Mouse (Mus musculus) spleen, postnatal 36 days (tissue): ENCODE results near the gene Dohh.

Experiments used
- DNase-seq, 2 experiments: peaks; one replicate each; pipeline ENCODE4 v3.0.0; 2022; ENCODE audit warnings: low spot score in 2 of 2, mixed read lengths in 1 of 2

Gene Dohh

GRCm38 (mm10) chr10:81417227-81418215 lies 33.3 kb downstream of the Dohh start:
- DNase-seq: no peak

GRCm38 (mm10) chr10:81418216-81419070 lies 34.2 kb downstream of the Dohh start:
- no peak for DNase-seq

DNA sequence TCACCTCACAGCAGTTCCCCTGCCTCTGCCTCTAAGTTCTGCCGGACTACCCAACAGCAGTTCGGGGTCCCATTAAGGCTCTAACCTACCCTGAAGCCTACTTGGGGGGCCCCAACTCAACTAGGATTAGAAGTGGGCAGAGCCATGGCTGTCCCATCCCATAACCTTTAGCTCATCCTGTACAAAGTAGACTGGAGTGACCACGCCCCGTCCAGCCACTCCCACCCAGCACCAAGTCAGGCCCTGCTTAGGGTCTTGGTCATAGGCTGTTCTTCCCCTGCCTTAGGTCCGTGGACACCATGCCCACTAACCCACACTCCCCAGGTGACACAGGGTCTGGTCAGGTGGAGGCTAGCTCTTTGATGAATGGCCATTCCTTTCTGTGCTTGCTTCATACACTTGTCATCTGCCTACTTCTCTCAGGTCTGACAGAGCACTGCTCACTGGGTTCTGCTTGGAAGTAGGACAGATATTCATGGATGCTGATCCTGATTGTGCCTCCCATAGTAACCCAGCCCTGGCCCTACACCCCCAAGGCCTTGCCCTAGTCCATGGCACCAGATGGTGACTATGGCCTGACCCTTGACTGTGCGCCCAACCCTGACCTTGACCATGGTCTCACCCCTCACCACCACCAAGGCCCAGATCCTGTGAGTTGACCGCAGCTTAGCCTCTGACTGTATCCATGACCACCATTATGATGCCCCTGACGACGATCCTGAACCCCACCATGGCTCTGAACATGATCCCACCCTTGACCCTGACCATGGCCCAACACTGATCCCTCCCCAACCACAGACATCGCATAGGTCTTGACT lies 35.1 kb downstream of the Dohh start:
- no peak for DNase-seq

DNA sequence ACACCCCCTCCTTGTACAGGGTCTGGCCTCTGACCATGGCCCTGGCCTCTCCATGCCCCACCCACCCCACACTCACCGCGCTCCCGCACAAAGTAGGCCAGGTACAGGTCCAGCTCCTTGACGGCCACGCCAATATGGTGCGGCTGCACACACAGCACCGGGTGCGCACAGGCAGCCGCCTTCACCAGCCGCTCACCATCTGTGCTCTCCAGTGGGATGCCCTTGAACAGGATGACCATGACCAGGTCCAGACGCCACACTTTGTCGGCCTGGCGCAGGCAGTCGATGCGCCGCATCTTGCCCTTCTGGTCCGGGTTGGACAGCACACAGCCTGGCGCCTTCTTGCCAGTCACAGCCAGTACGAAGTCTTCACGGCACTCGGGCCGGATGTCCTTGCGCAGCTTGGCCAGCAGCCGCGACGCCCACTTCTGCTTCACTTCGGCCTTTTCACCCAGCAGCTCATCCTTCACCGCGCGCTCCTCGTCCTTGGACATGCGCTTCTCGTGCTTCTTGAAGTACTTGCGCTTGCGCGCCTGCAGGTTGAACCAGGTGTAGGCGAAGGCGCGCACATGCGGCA lies 36.1 kb downstream of the Dohh start:
- DNase-seq: no peak

GRCm38 (mm10) chr10:81421041-81421796 lies 37.0 kb downstream of the Dohh start:
- DNase-seq: no peak

DNA sequence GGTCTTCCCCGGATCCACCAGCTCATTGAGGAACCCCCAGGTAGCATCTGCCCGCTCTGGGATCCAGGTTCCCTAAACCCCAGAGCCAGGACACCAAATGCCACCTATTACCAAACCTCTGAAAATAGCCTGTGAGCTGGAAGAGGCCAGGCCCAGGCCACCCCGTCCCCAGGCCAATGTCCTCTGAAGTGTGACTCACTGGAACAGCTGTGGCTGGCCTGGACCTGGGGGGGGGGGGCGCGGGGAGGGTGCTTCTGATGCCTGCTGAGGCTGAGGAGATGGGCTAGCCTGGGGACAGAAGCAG lies 37.5 kb downstream of the Dohh start:
- DNase-seq: no peak

DNA sequence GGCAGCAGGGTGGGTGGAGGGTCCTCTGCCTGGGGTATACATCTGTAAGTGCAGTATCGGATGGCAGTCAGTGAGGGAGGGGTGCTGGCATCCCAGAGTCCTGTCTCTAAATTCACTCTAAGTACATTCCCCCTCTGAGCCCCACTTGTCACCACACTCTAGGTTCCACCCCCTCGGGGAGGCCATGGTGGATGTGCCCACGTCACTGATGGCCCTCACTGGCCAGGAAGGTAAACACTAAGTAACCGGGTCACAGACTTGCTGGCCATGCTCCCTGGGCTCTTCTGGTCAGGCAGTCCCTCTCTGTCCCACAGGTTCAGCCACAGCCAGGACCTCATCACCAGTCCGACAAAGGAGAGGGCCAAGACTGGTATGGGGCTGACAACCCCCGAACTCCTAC lies 38.0 kb downstream of the Dohh start:
- no peak for DNase-seq

DNA sequence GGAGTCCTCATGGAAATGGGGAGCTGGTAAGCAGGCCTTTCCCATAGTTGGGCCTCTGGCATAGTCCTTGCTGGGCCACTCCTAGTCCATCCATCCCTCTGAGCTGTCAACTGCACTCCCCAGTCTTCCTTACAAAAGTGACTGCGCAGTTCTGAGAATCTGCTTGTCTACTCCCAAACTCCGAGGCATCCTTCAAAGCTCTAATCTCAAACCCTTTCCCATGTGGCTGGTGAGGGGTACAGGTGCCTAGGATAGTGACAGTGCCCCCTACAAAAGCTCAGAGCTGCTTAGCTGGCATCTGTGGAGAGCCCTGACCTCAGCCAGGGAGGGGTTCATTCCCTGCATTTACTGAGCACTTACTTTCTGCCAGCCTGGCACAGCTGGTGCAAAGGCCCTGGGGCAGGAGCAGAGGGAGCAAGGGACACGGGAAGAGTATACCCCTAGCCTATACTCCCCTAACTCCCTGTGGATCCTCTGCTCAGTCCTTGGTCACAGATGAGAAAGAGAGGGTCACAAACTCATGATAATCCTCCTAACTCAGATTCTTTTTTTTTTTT lies 38.5 kb downstream of the Dohh start:
- DNase-seq: no peak

- DNase-seq: no peak
Measured at GRCm38 (mm10) chr10:81423476-81424245, 39.4 kb downstream of the Dohh start.

- DNase-seq: no peak
Measured at GRCm38 (mm10) chr10:81424246-81425051, 40.2 kb downstream of the Dohh start.

- DNase-seq: no peak
Measured at GRCm38 (mm10) chr10:81425236-81425850, 41.1 kb downstream of the Dohh start.

GRCm38 (mm10) chr10:81426081-81426671 lies 41.9 kb downstream of the Dohh start:
- no peak for DNase-seq

GRCm38 (mm10) chr10:81426897-81427296 lies 42.7 kb downstream of the Dohh start:
- DNase-seq: no peak

GRCm38 (mm10) chr10:81427327-81427726 lies 43.1 kb downstream of the Dohh start:
- DNase-seq: no peak

- DNase-seq: no peak
Measured at GRCm38 (mm10) chr10:81427804-81428506, 43.7 kb downstream of the Dohh start.

- DNase-seq: no peak
Measured at GRCm38 (mm10) chr10:81428507-81428870, 44.3 kb downstream of the Dohh start.

DNA sequence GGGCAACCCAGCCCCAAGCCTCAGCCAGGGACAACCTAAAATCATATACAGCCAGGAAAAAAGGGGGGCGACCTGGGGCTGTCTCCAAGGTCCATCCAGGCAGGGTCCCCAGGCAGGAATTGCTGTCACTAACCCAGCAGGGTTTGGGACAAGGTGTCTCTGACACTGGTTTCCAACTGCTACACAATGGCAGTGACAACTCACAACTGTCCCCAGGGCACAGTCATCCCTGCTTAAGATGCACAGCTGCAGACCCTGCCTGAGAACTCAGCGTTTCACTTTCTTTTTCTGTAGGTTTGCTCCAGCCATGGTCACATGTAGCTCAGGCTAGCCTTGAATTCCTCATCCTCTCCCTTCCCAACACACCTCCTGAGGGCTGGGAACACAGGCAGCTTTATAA lies 44.9 kb downstream of the Dohh start:
- DNase-seq: no peak
